Mouse (Mus musculus): ENCODE data around the gene Dhx30.

GRCm38 (mm10) chr9:110139119-110139518 lies 21.5 kb upstream of the Dhx30 start:
- TF ChIP-seq CTCF (IDR thresholded peaks at IDR 0.05; ENCODE audit: low read depth, low read length) (no peak), POLR2A (IDR thresholded peaks at IDR 0.05; ENCODE audit: insufficient read depth, low read length) (no peak)

All from ES-Bruce4 (cell line).